20 mouse cellular contexts compared by ENCODE assay signal in genomic region chr11:70935316-70935715, GRCm38 (mm10). TPM values are rescaled to one million over a fixed set of nuclear protein-coding genes. Genes with fewer than 3 reads are reported as not detected.
A peak's percentile ranks its signal among the peaks of the same experiment; 100 is the strongest.
DNase-seq lines count a peak whose midpoint lies in the region; ATAC-seq and TF ChIP-seq lines count a peak whose summit lies in the region.
"Had no signal": no experiment of that assay in that cellular context is flagged by ENCODE, and none has a peak within 500 bp of the region (broad histone marks: within the 10 kb centered on the region; RNA-seq: fewer than 3 reads in every experiment).

No protein-coding gene starts in this region.

- no peak for TF ChIP-seq EP300 in liver, postnatal 0 days (IDR thresholded peaks at IDR 0.05; ENCODE audit: low read depth)

- H3K4me2 ChIP-seq in forebrain, postnatal 0 days (ENCODE audit: low read depth): no peak overlapping the region
- no peak overlapping the region for H3K4me2 ChIP-seq in forebrain, embryonic 11.5 days (ENCODE audit: low read depth, low read length, severe bottlenecking)
- H3K4me2 ChIP-seq in liver, postnatal 0 days (ENCODE audit: low read depth, low read length): no peak overlapping the region
- H3K4me2 ChIP-seq in kidney, embryonic 16.5 days (replicated peaks; ENCODE audit: low read depth, low read length): no peak overlapping the region
- H3K4me2 ChIP-seq: embryonic facial prominence, embryonic 15.5 days; forebrain, embryonic 13.5 days; heart, embryonic 15.5 days; limb, embryonic 12.5 days; midbrain, embryonic 12.5 days had no signal

- no peaks in the 10 kb centered on the region for H3K4me1 ChIP-seq in forebrain, postnatal 0 days (ENCODE audit: insufficient read depth)
- no peaks in the 10 kb centered on the region for H3K4me1 ChIP-seq in forebrain, embryonic 11.5 days (replicated peaks; ENCODE audit: control insufficient read depth, insufficient read depth, low read length)
- no peaks in the 10 kb centered on the region for H3K4me1 ChIP-seq in liver, postnatal 0 days (ENCODE audit: insufficient read depth)
- no peaks in the 10 kb centered on the region for H3K4me1 ChIP-seq in kidney, embryonic 16.5 days (ENCODE audit: insufficient read depth, low read length)
- H3K4me1 ChIP-seq: embryonic facial prominence, embryonic 15.5 days; forebrain, embryonic 13.5 days; heart, embryonic 15.5 days; hindbrain, embryonic 10.5 days; limb, embryonic 12.5 days; midbrain, embryonic 12.5 days had no signal

- H3K36me3 ChIP-seq in forebrain, postnatal 0 days (ENCODE audit: insufficient read depth): peaks cover 70% of the 10 kb centered on the region
- no peaks in the 10 kb centered on the region; the same call in 1 of the 2 replicates for H3K36me3 ChIP-seq in forebrain, embryonic 11.5 days (ENCODE audit: control insufficient read depth, insufficient read depth, low read length)
- H3K36me3 ChIP-seq in liver, postnatal 0 days (replicated peaks; ENCODE audit: insufficient read depth, low read length): peaks cover 61% of the 10 kb centered on the region
- peaks cover 34% of the 10 kb centered on the region for H3K36me3 ChIP-seq in kidney, embryonic 16.5 days (ENCODE audit: insufficient read depth, low read length)

- H3K27me3 ChIP-seq in forebrain, postnatal 0 days (ENCODE audit: insufficient read depth, low read length): no peaks in the 10 kb centered on the region
- H3K27me3 ChIP-seq in forebrain, embryonic 11.5 days (ENCODE audit: control insufficient read depth, insufficient read depth, low read length): no peaks in the 10 kb centered on the region
- H3K27me3 ChIP-seq in liver, postnatal 0 days (ENCODE audit: insufficient read depth, low read length): no peaks in the 10 kb centered on the region
- H3K27me3 ChIP-seq in kidney, embryonic 16.5 days (ENCODE audit: insufficient read depth, low read length): no peaks in the 10 kb centered on the region
- H3K27me3 ChIP-seq: embryonic facial prominence, embryonic 15.5 days; forebrain, embryonic 13.5 days; heart, embryonic 15.5 days; limb, embryonic 12.5 days; midbrain, embryonic 12.5 days had no signal

- no peak overlapping the region for H3K27ac ChIP-seq in forebrain, postnatal 0 days (ENCODE audit: low read depth, low read length)
- no peak overlapping the region for H3K27ac ChIP-seq in forebrain, embryonic 11.5 days (ENCODE audit: low read depth, low read length)
- no peak overlapping the region for H3K27ac ChIP-seq in liver, postnatal 0 days (ENCODE audit: low read depth)
- H3K27ac ChIP-seq in kidney, embryonic 16.5 days (ENCODE audit: low read length): no peak overlapping the region
- H3K27ac ChIP-seq: embryonic facial prominence, embryonic 15.5 days; forebrain, embryonic 13.5 days; heart, embryonic 15.5 days; hindbrain, embryonic 10.5 days; kidney, postnatal 0 days; left cerebral cortex, adult 2 months; limb, embryonic 12.5 days; midbrain, embryonic 12.5 days had no signal

- ATAC-seq in forebrain, postnatal 0 days: no peak; the same call in 1 of the 2 replicates
- no peak for ATAC-seq in forebrain, embryonic 11.5 days (replicated peaks; ENCODE audit: low FRiP score)
- ATAC-seq in liver, postnatal 0 days: no peak
- peak; percentile 46 for ATAC-seq in megakaryocyte progenitor cell, adult 5-6 weeks (replicated peaks; ENCODE audit: poor library complexity)
- ATAC-seq in kidney, embryonic 16.5 days (ENCODE audit: low FRiP score, low TSS enrichment): no peak
- ATAC-seq: forebrain, embryonic 13.5 days had no signal

- no peak for DNase-seq in forebrain, postnatal 0 days
- no peak for DNase-seq in forebrain, embryonic 11.5 days (ENCODE audit: low spot score)
- no peak for DNase-seq in liver, postnatal 0 days
- DNase-seq in liver: no peak
- DNase-seq in R1 (ENCODE audit: low read depth, low spot score): peak; percentile 76
- DNase-seq in yolk sac, embryonic 10.5 days (ENCODE audit: low spot score): no peak
- DNase-seq: B cell, adult 2 months; embryo, embryonic 11 days; lung, postnatal 36 days; thymus, adult 18-20 months had no signal

- no peak overlapping the region for H3K4me3 ChIP-seq in forebrain, postnatal 0 days (ENCODE audit: low read depth, low read length)
- no peak overlapping the region for H3K4me3 ChIP-seq in forebrain, embryonic 11.5 days (ENCODE audit: low read depth, low read length)
- H3K4me3 ChIP-seq in liver, postnatal 0 days (ENCODE audit: low read depth, low read length): no peak overlapping the region
- no peak overlapping the region for H3K4me3 ChIP-seq in kidney, embryonic 16.5 days (ENCODE audit: low read length)
- H3K4me3 ChIP-seq: embryonic facial prominence, embryonic 15.5 days; forebrain, embryonic 13.5 days; heart, embryonic 15.5 days; hindbrain, embryonic 10.5 days; left cerebral cortex, adult 2 months; limb, embryonic 12.5 days; midbrain, embryonic 12.5 days had no signal

- H3K9ac ChIP-seq in forebrain, postnatal 0 days: no peak overlapping the region
- H3K9ac ChIP-seq in forebrain, embryonic 11.5 days (ENCODE audit: low read length): no peak overlapping the region
- no peak overlapping the region for H3K9ac ChIP-seq in liver, postnatal 0 days (replicated peaks)
- H3K9ac ChIP-seq in kidney, embryonic 16.5 days (replicated peaks; ENCODE audit: low read length): no peak overlapping the region
- H3K9ac ChIP-seq: embryonic facial prominence, embryonic 15.5 days; forebrain, embryonic 13.5 days; heart, embryonic 15.5 days; limb, embryonic 12.5 days; midbrain, embryonic 12.5 days had no signal

- 84% methylated on average over 7 of the region's 7 CpGs for WGBS in forebrain, postnatal 0 days
- 91% methylated on average over 7 of the region's 7 CpGs for WGBS in forebrain, embryonic 11.5 days
- WGBS in liver, postnatal 0 days (ENCODE audit: insufficient replicate concordance): 86% methylated on average over 7 of the region's 7 CpGs
- WGBS in kidney, embryonic 16.5 days: 94% methylated on average over 7 of the region's 7 CpGs

- no peaks in the 10 kb centered on the region for H3K9me3 ChIP-seq in forebrain, postnatal 0 days (ENCODE audit: low read length)
- H3K9me3 ChIP-seq in forebrain, embryonic 11.5 days (ENCODE audit: control insufficient read depth, low read length): no peaks in the 10 kb centered on the region
- no peaks in the 10 kb centered on the region for H3K9me3 ChIP-seq in liver, postnatal 0 days (ENCODE audit: low read length)
- no peaks in the 10 kb centered on the region for H3K9me3 ChIP-seq in kidney, embryonic 16.5 days (ENCODE audit: low read length)
- H3K9me3 ChIP-seq: embryonic facial prominence, embryonic 15.5 days; forebrain, embryonic 13.5 days; heart, embryonic 15.5 days; hindbrain, embryonic 10.5 days; limb, embryonic 12.5 days; midbrain, embryonic 12.5 days had no signal

- peak; percentile 26 for TF ChIP-seq CTCF in forebrain, postnatal 0 days (IDR thresholded peaks at IDR 0.05; ENCODE audit: low read depth)
- TF ChIP-seq CTCF in liver, postnatal 0 days (IDR thresholded peaks at IDR 0.05; ENCODE audit: low read depth): 0 out of 2 replicates have a peak, but pooled peaks have one; percentile 18

RNA-seq across cellular contexts. Expression of gene Nup88, which starts 34.5 kb away (rescaled TPM):
- total RNA-seq in forebrain, postnatal 0 days (2014; rRNA removed): 98.1 and 103 TPM in 2 replicates
- 101 and 102 TPM in 2 replicates for polyA plus RNA-seq in forebrain, postnatal 0 days (2015; fragmentation: Nextera tagmentation; extraction: Ambion mirVana)
- polyA plus RNA-seq in forebrain, embryonic 11.5 days (2014; fragmentation: Nextera tagmentation; extraction: Ambion mirVana): 169 and 176 TPM in 2 replicates
- polyA plus RNA-seq in liver, postnatal 0 days (2015; fragmentation: Nextera tagmentation; extraction: Ambion mirVana): 31.6 and 33.1 TPM in 2 replicates
- total RNA-seq in megakaryocyte progenitor cell, adult 5-6 weeks (2015): 138 and 143 TPM in 2 replicates
- total RNA-seq in megakaryocyte progenitor cell, adult 5-6 weeks (2017): 135 and 164 TPM in 2 replicates
- polyA plus RNA-seq in kidney, embryonic 16.5 days (2015; fragmentation: Nextera tagmentation; extraction: Ambion mirVana): 136 and 142 TPM in 2 replicates

RNA-seq across cellular contexts. Expression of gene Rpain, which starts 34.7 kb away (rescaled TPM):
- total RNA-seq in forebrain, postnatal 0 days (2014; rRNA removed): 24.7 and 44.0 TPM in 2 replicates
- 54.7 and 61.9 TPM in 2 replicates for polyA plus RNA-seq in forebrain, postnatal 0 days (2015; fragmentation: Nextera tagmentation; extraction: Ambion mirVana)
- polyA plus RNA-seq in forebrain, embryonic 11.5 days (2014; fragmentation: Nextera tagmentation; extraction: Ambion mirVana): 84.0 and 84.6 TPM in 2 replicates
- polyA plus RNA-seq in liver, postnatal 0 days (2015; fragmentation: Nextera tagmentation; extraction: Ambion mirVana): 51.4 and 51.7 TPM in 2 replicates
- total RNA-seq in megakaryocyte progenitor cell, adult 5-6 weeks (2015): 41.2 and 68.1 TPM in 2 replicates
- total RNA-seq in megakaryocyte progenitor cell, adult 5-6 weeks (2017): 25.3 and 48.4 TPM in 2 replicates
- polyA plus RNA-seq in kidney, embryonic 16.5 days (2015; fragmentation: Nextera tagmentation; extraction: Ambion mirVana): 70.7 and 83.0 TPM in 2 replicates

RNA-seq across cellular contexts. Expression of gene C1qbp, which starts 47.5 kb away (rescaled TPM):
- 19.5 and 24.3 TPM in 2 replicates for total RNA-seq in forebrain, postnatal 0 days (2014; rRNA removed)
- 225 and 233 TPM in 2 replicates for polyA plus RNA-seq in forebrain, postnatal 0 days (2015; fragmentation: Nextera tagmentation; extraction: Ambion mirVana)
- polyA plus RNA-seq in forebrain, embryonic 11.5 days (2014; fragmentation: Nextera tagmentation; extraction: Ambion mirVana): 261 and 278 TPM in 2 replicates
- 135 TPM in 2 replicates for polyA plus RNA-seq in liver, postnatal 0 days (2015; fragmentation: Nextera tagmentation; extraction: Ambion mirVana)
- 642 and 695 TPM in 2 replicates for total RNA-seq in megakaryocyte progenitor cell, adult 5-6 weeks (2015)
- 113 and 117 TPM in 2 replicates for total RNA-seq in megakaryocyte progenitor cell, adult 5-6 weeks (2017)
- polyA plus RNA-seq in kidney, embryonic 16.5 days (2015; fragmentation: Nextera tagmentation; extraction: Ambion mirVana): 277 and 287 TPM in 2 replicates
